Mouse (Mus musculus): ENCODE measurements at regions not wholly inside any gene's neighbourhood (a gene's known extent, or its start where the extent isn't known, plus 50 kb on each side); places are given as distances from the start of the nearest gene placed in this dataset.
A peak's percentile ranks its signal among the peaks of the same experiment; 100 is the strongest.

- DNase-seq (ENCODE audit: low spot score): no peak
Measured at GRCm38 (mm10) chr10:98562297-98562912, 351.8 kb upstream of the Atp2b1 start.

- DNase-seq (ENCODE audit: low spot score): no peak
Measured at GRCm38 (mm10) chr10:98572782-98573536, 341.2 kb upstream of the Atp2b1 start.

GRCm38 (mm10) chr10:98577040-98577439 is 337.2 kb upstream of the Atp2b1 start:
- peak; percentile 24 for DNase-seq (ENCODE audit: low spot score)

- no peak for DNase-seq (ENCODE audit: low spot score)
Measured at GRCm38 (mm10) chr10:98584776-98585175, 329.4 kb upstream of the Atp2b1 start.

GRCm38 (mm10) chr10:98589726-98590125 is 324.5 kb upstream of the Atp2b1 start:
- DNase-seq (ENCODE audit: low spot score): peak; percentile 59

- DNase-seq (ENCODE audit: low spot score): no peak
Measured at GRCm38 (mm10) chr10:98592154-98592553, 322.1 kb upstream of the Atp2b1 start.

GRCm38 (mm10) chr10:98593910-98594309 is 320.3 kb upstream of the Atp2b1 start:
- no peak for DNase-seq (ENCODE audit: low spot score)

GRCm38 (mm10) chr10:98608221-98608941 is 305.8 kb upstream of the Atp2b1 start:
- peak; percentile 50 for DNase-seq (ENCODE audit: low spot score)

- DNase-seq (ENCODE audit: low spot score): no peak
Measured at GRCm38 (mm10) chr10:98610708-98611107, 303.5 kb upstream of the Atp2b1 start.

GRCm38 (mm10) chr10:98611707-98612360 is 302.4 kb upstream of the Atp2b1 start:
- DNase-seq (ENCODE audit: low spot score): no peak

- DNase-seq (ENCODE audit: low spot score): no peak
Measured at GRCm38 (mm10) chr10:98618736-98619525, 295.3 kb upstream of the Atp2b1 start.

- no peak for DNase-seq (ENCODE audit: low spot score)
Measured at GRCm38 (mm10) chr10:98624103-98624502, 290.1 kb upstream of the Atp2b1 start.

GRCm38 (mm10) chr10:98624681-98625321 is 289.4 kb upstream of the Atp2b1 start:
- no peak for DNase-seq (ENCODE audit: low spot score)

- no peak for DNase-seq (ENCODE audit: low spot score)
Measured at GRCm38 (mm10) chr10:98628191-98628590, 286.0 kb upstream of the Atp2b1 start.

- DNase-seq (ENCODE audit: low spot score): no peak
Measured at GRCm38 (mm10) chr10:98629248-98629647, 285.0 kb upstream of the Atp2b1 start.

- no peak for DNase-seq (ENCODE audit: low spot score)
Measured at GRCm38 (mm10) chr10:98637759-98638611, 276.2 kb upstream of the Atp2b1 start.

GRCm38 (mm10) chr10:98645681-98646122 is 268.5 kb upstream of the Atp2b1 start:
- DNase-seq (ENCODE audit: low spot score): no peak

- DNase-seq (ENCODE audit: low spot score): no peak
Measured at GRCm38 (mm10) chr10:98646311-98646999, 267.8 kb upstream of the Atp2b1 start.

- DNase-seq (ENCODE audit: low spot score): no peak
Measured at GRCm38 (mm10) chr10:98648710-98649245, 265.4 kb upstream of the Atp2b1 start.

Measured in left cerebral cortex, adult 11 months (tissue).